Mouse (Mus musculus): ENCODE measurements at regions not wholly inside any gene's neighbourhood (a gene's known extent, or its start where the extent isn't known, plus 50 kb on each side); places are given as distances from the start of the nearest gene placed in this dataset.
A peak's percentile ranks its signal among the peaks of the same experiment; 100 is the strongest.

- DNase-seq (ENCODE audit: low spot score in 2 of 2): no peak
These were observed 501.8 kb upstream of the Mms22l start for GRCm38 (mm10) chr4:23994261-23994965.

DNA sequence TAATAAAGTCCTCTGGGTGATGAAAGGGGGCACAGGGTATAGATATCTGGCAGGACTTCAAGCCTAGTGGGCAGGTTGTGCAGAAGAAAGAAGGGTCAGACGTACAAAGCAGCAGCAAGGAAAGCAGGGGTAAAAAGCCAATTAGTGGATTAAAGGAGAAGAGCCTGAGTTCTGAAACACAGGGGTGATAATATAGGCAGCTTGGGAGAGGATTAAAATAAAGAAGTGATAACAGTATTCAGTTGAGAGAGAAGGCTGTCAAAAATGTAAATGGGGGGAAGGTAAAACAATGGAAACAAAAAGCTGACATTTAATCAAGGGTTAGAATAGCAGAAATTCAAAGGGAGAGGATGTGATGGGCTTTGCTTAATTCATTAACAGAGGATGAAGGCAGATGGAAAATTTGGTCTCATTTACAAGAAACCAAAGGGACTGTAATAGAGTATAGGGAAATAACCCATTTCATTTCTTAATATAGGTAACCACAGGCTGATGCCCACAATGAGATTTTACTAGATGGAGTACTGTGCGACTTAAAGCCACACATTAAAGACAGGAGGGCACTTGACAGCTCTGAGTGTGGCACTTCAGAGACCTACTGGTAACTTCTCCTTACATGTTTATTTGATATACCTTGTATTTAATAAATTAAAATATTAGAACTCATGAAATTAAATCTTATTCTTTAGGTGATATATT lies 489.8 kb upstream of the Mms22l start:
- DNase-seq (ENCODE audit: low spot score in 2 of 2): no peak

GRCm38 (mm10) chr4:24019178-24020104 lies 476.8 kb upstream of the Mms22l start:
- peak; percentile 9 to 46 for DNase-seq (ENCODE audit: low spot score in 2 of 2)
